Mouse (Mus musculus): ENCODE measurements around the gene Eif4enif1. TPM values are rescaled to one million over a fixed set of nuclear protein-coding genes. Genes with fewer than 3 reads are reported as not detected.

The Eif4enif1 gene
- polyA plus RNA-seq, 1 experiment: not detected

GRCm38 (mm10) chr11:3289302-3289802 lies 87.2 kb downstream of the Eif4enif1 start:
- under 1% methylated on average over 38 of the region's 40 CpGs for WGBS
- H3K4me3 ChIP-seq (ENCODE audit: insufficient read depth, low read depth, low read length): peak overlapping the region; percentile 91
- peak overlapping the region; percentile 99 for H3K27ac ChIP-seq (ENCODE audit: insufficient read depth, low read depth, low read length)

GRCm38 (mm10) chr11:3289803-3290639 lies 87.8 kb downstream of the Eif4enif1 start:
- Histone ChIP-seq H3K4me1 (ENCODE audit: control insufficient read depth, insufficient read depth, low read length) (peaks cover 45% of the 10 kb centered on the region), H3K27ac (ENCODE audit: insufficient read depth, low read depth, low read length) (peak overlapping the region; percentile 99), H3K4me3 (ENCODE audit: insufficient read depth, low read depth, low read length) (peak overlapping the region; percentile 91)
- TF ChIP-seq POLR2A (IDR thresholded peaks at IDR 0.05; ENCODE audit: insufficient read depth, low read depth, low read length) (peak; percentile 93), CTCF (IDR thresholded peaks at IDR 0.05; ENCODE audit: insufficient read depth, low read depth, low read length) (peak; percentile 96)
- under 1% methylated on average over 90 of the region's 92 CpGs for WGBS

More at GRCm38 (mm10) chr11:3289302-3289802, 87.2 kb downstream of the Eif4enif1 start:
- peaks cover 39% of the 10 kb centered on the region for H3K4me1 ChIP-seq (ENCODE audit: control insufficient read depth, insufficient read depth, low read length)
- TF ChIP-seq CTCF (IDR thresholded peaks at IDR 0.05; ENCODE audit: insufficient read depth, low read depth, low read length) (no peak), POLR2A (IDR thresholded peaks at IDR 0.05; ENCODE audit: insufficient read depth, low read depth, low read length) (0 out of 2 replicates have a peak, but pooled peaks have one; percentile 15)

GRCm38 (mm10) chr11:3290640-3291310 lies 88.6 kb downstream of the Eif4enif1 start:
- 1% methylated on average over 50 of the region's 50 CpGs for WGBS
- H3K4me1 ChIP-seq (ENCODE audit: control insufficient read depth, insufficient read depth, low read length): peaks cover 51% of the 10 kb centered on the region
- TF ChIP-seq POLR2A (IDR thresholded peaks at IDR 0.05; ENCODE audit: insufficient read depth, low read depth, low read length): 0 out of 2 replicates have a peak, but pooled peaks have one; percentile 5
- no peak for TF ChIP-seq CTCF (IDR thresholded peaks at IDR 0.05; ENCODE audit: insufficient read depth, low read depth, low read length)
- peak overlapping the region; percentile 11 for H3K27ac ChIP-seq (ENCODE audit: insufficient read depth, low read depth, low read length)
- H3K4me3 ChIP-seq (ENCODE audit: insufficient read depth, low read depth, low read length): peak overlapping the region; percentile 91

DNA sequence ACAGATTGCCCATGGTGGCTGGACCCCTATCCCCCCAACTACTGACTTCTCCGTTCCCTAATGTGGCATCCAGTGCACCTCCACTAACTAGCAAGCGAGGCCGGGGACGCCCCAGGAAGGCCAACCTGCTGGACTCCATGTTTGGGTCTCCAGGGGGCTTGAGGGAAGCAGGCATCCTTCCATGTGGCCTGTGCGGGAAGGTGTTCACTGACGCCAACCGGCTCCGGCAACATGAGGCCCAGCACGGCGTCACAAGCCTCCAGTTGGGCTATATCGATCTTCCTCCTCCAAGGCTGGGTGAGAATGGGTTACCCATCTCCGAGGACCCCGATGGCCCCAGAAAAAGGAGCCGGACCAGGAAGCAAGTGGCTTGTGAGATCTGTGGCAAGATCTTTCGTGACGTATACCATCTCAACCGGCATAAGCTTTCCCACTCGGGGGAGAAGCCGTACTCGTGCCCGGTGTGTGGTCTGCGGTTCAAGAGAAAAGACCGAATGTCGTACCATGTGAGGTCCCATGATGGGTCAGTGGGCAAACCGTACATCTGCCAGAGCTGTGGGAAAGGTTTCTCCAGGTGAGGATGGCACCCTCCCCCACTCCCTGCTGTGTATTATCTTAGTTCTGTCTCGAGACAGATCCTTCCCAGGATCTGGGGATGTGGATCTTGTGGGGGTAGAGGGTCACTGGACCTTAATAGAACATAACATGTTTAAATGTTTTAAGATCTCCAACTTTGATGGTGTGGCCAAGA lies 89.3 kb downstream of the Eif4enif1 start:
- Histone ChIP-seq H3K27ac (ENCODE audit: insufficient read depth, low read depth, low read length) (peak overlapping the region; percentile 11; the same call in 1 of the 2 replicates), H3K4me1 (ENCODE audit: control insufficient read depth, insufficient read depth, low read length) (peaks cover 54% of the 10 kb centered on the region), H3K4me3 (ENCODE audit: insufficient read depth, low read depth, low read length) (peak overlapping the region; percentile 91)
- no peak for TF ChIP-seq CTCF (IDR thresholded peaks at IDR 0.05; ENCODE audit: insufficient read depth, low read depth, low read length)
- no peak for TF ChIP-seq POLR2A (IDR thresholded peaks at IDR 0.05; ENCODE audit: insufficient read depth, low read depth, low read length)
- 3% methylated on average over 26 of the region's 26 CpGs for WGBS

DNA sequence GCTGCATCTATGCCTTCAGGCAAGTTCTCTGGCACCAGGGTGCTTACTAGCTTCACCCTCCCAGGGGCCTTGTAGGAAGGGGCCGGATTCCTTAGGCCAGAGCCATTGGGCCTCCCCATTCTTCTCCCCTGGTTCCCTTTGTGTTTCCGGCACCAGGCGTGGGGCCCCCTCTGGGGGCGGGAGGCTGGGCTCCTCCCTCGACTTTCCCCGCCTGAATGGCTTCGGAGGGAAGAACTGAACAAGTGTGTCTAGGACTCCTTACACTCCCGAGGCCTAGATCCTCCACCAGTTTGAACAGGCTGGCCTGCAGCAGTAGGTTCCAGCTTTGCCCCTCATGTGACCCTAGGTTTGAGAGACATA lies 89.8 kb downstream of the Eif4enif1 start:
- TF ChIP-seq CTCF (IDR thresholded peaks at IDR 0.05; ENCODE audit: insufficient read depth, low read depth, low read length): no peak
- Histone ChIP-seq H3K27ac (ENCODE audit: insufficient read depth, low read depth, low read length) (peak overlapping the region; percentile 11; the same call in 1 of the 2 replicates), H3K4me1 (ENCODE audit: control insufficient read depth, insufficient read depth, low read length) (peaks cover 54% of the 10 kb centered on the region), H3K4me3 (ENCODE audit: insufficient read depth, low read depth, low read length) (peak overlapping the region; percentile 91)
- WGBS: 1% methylated on average over 8 of the region's 8 CpGs

GRCm38 (mm10) chr11:3292711-3293249 lies 90.6 kb downstream of the Eif4enif1 start:
- 4% methylated on average over 8 of the region's 8 CpGs for WGBS
- Histone ChIP-seq H3K27ac (ENCODE audit: insufficient read depth, low read depth, low read length) (peak overlapping the region; percentile 17; the same call in 1 of the 2 replicates), H3K4me1 (ENCODE audit: control insufficient read depth, insufficient read depth, low read length) (peaks cover 54% of the 10 kb centered on the region)

GRCm38 (mm10) chr11:3293361-3293760 lies 91.2 kb downstream of the Eif4enif1 start:
- Histone ChIP-seq H3K4me3 (ENCODE audit: insufficient read depth, low read depth, low read length) (peak overlapping the region; percentile 91), H3K27ac (ENCODE audit: insufficient read depth, low read depth, low read length) (peak overlapping the region; percentile 17; the same call in 1 of the 2 replicates), H3K4me1 (ENCODE audit: control insufficient read depth, insufficient read depth, low read length) (peaks cover 57% of the 10 kb centered on the region)
- 22% methylated on average over 4 of the region's 4 CpGs for WGBS
- TF ChIP-seq CTCF (IDR thresholded peaks at IDR 0.05; ENCODE audit: insufficient read depth, low read depth, low read length): no peak

More at GRCm38 (mm10) chr11:3292711-3293249, 90.6 kb downstream of the Eif4enif1 start:
- peak overlapping the region; percentile 91 for H3K4me3 ChIP-seq (ENCODE audit: insufficient read depth, low read depth, low read length)
- TF ChIP-seq POLR2A (IDR thresholded peaks at IDR 0.05; ENCODE audit: insufficient read depth, low read depth, low read length): no peak
- TF ChIP-seq CTCF (IDR thresholded peaks at IDR 0.05; ENCODE audit: insufficient read depth, low read depth, low read length): no peak

Other genes with a start within 250 kb of the Eif4enif1 start
- not detected in 2 replicates for gene Sfi1, start 8.9 kb upstream of the Eif4enif1 start, polyA plus RNA-seq (2012; ENCODE audit: insufficient read depth, insufficient read length, low replicate concordance, missing spikeins)
- gene Drg1, start 64.0 kb downstream of the Eif4enif1 start, polyA plus RNA-seq (2012; ENCODE audit: insufficient read depth, insufficient read length, low replicate concordance, missing spikeins): not detected in 2 replicates
- not detected in 2 replicates for gene Patz1, start 86.5 kb downstream of the Eif4enif1 start, polyA plus RNA-seq (2012; ENCODE audit: insufficient read depth, insufficient read length, low replicate concordance, missing spikeins)
- gene Pik3ip1, start 128.0 kb downstream of the Eif4enif1 start, polyA plus RNA-seq (2012; ENCODE audit: insufficient read depth, insufficient read length, low replicate concordance, missing spikeins): not detected in 2 replicates
- gene Limk2, start 206.8 kb downstream of the Eif4enif1 start, polyA plus RNA-seq (2012; ENCODE audit: insufficient read depth, insufficient read length, low replicate concordance, missing spikeins): not detected in 2 replicates
- not detected in 2 replicates for gene Rnf185, start 250.0 kb downstream of the Eif4enif1 start, polyA plus RNA-seq (2012; ENCODE audit: insufficient read depth, insufficient read length, low replicate concordance, missing spikeins)